Mouse (Mus musculus): ENCODE results near the gene Sfn. TPM values are rescaled to one million over a fixed set of nuclear protein-coding genes. Genes with fewer than 3 reads are reported as not detected.
A peak's percentile ranks its signal among the peaks of the same experiment; 100 is the strongest.
"Not testable (repeated sequence)": the region's sequence is repeated elsewhere in the genome, so short reads cannot be mapped to it uniquely, and the experiment has no call there.

Sfn gene
- 339 and 468 TPM in 2 replicates for polyA plus RNA-seq (2015; fragmentation: Nextera tagmentation; extraction: Ambion mirVana)

DNA sequence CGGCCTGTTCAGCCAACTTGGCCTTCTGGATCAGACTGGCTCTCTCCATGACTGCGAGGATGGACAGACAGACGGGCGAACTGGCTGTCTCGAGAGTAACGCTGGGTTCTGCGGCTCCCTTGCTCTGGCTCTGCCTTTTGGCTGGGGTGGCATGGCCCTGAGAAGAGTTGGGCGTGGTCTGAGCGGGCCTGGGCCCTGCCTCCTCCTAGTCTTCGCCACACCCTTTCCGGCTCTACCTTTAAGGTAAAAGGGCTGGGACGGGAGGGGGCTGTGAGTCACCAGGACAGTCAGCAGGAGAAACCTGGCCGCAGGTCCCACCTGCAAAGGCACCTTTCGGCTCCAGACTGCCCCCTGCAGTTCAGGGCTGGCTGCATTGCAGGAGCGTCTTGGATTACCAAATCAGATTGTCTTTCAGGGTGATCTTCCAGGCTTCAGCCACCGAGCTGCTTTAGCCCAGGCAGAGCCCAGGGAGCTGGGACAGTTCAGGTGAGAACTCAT, at the start of gene Sfn:
Sfn (minus strand) TSS at position 448 of the 498 bp plus-strand sequence.
- Histone ChIP-seq H3K27ac (ENCODE audit: low read length) (peak within 1 kb of the TSS; percentile 87), H3K9me3 (replicated peaks; ENCODE audit: control insufficient read depth, low read length) (no peaks in the 10 kb centered on the region), H3K9ac (ENCODE audit: low read length) (peak within 1 kb of the TSS; percentile 66), H3K4me2 (ENCODE audit: low read depth, low read length) (peak within 1 kb of the TSS; percentile 41), H3K36me3 (ENCODE audit: control insufficient read depth, insufficient read depth, low read length) (0 out of 2 replicates have a peak, but pooled peaks cover 4% of the 10 kb centered on the region), H3K27me3 (ENCODE audit: control insufficient read depth, insufficient read depth, low read length) (peaks cover 12% of the 10 kb centered on the region), H3K4me1 (ENCODE audit: control insufficient read depth, insufficient read depth, low read length) (peaks cover 22% of the 10 kb centered on the region), H3K4me3 (replicated peaks; ENCODE audit: low read length) (peak within 1 kb of the TSS; percentile 58)
- ATAC-seq (ENCODE audit: insufficient read depth, low FRiP score), result peak; percentile 75
- WGBS, result 3% methylated on average over 16 of the region's 16 CpGs

DNA sequence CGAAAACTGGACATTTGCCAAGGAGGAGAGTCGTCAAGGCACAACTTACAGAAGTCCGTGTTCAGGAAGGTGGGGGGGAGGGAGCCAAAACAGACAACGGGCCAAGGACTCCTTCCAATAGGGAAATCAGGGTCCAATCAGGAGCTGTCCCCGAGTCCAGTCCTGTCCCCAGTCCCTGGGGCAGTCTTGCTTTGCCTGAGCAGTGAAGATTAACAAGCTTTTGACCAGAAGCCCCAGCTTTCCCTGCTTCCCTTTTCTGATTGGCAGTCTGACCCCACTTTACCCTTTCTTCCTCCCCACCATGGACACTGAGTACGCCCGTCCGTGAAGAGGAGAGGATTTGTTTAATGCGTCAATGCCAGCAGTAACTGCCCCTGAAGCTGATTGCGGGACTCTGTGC, 49.5 kb upstream of the Sfn start:
- no peak; the same call in 1 of the 2 replicates for ATAC-seq (ENCODE audit: insufficient read depth, low FRiP score)
- H3K4me1 ChIP-seq (ENCODE audit: control insufficient read depth, insufficient read depth, low read length), result peaks cover 6% of the 10 kb centered on the region
- H3K9ac ChIP-seq (ENCODE audit: low read length), result no peak overlapping the region
- H3K27me3 ChIP-seq (ENCODE audit: control insufficient read depth, insufficient read depth, low read length), result no peaks in the 10 kb centered on the region
- H3K4me3 ChIP-seq (replicated peaks; ENCODE audit: low read length), result no peak overlapping the region
- 28% methylated on average over 10 of the region's 10 CpGs for WGBS
- no peak overlapping the region for H3K27ac ChIP-seq (ENCODE audit: low read length)
- H3K36me3 ChIP-seq (ENCODE audit: control insufficient read depth, insufficient read depth, low read length), result no peaks in the 10 kb centered on the region
- H3K9me3 ChIP-seq (replicated peaks; ENCODE audit: control insufficient read depth, low read length), result no peaks in the 10 kb centered on the region
- no peak overlapping the region for H3K4me2 ChIP-seq (ENCODE audit: low read depth, low read length)

DNA sequence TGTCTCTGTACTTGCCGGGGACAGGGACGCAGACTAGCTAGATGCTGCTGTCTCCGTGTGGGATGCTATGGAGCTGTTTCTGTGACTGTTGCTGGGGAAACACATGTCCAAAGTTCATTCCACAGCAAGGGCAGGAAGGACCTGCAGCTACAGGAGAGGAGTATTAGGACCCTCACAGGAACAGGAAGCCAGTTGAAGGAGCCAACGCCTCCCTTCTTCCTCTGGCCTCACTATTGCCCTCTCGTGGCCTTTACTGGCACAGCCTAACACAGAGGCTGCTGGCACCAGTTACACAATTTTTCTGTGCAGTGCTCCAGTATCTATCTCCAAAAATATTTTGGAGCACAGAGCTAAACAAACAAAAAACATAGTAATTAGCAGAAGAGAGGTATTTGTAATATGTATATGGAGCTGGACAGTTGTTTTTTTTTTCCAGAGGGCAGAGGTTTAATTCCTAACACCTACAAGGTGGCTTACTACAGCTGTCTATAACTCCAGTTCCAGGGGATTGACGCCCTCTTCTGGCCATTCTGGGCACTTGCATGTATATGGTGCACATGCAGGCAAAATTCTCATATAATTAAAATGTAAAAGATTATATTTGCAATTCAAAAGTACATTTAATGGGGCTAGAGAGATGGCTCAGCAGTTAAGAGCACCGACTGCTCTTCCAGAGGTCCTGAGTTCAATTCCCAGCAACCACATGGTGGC, 48.2 kb upstream of the Sfn start, which contains the start of gene Zdhhc18:
Zdhhc18 (minus strand) TSS at position 166 of the 711 bp plus-strand sequence.
- H3K4me2 ChIP-seq (ENCODE audit: low read depth, low read length), result peak within 1 kb of the TSS; percentile 37
- H3K4me1 ChIP-seq (ENCODE audit: control insufficient read depth, insufficient read depth, low read length), result peaks cover 4% of the 10 kb centered on the region
- peak within 1 kb of the TSS; percentile 47 for H3K27ac ChIP-seq (ENCODE audit: low read length)
- no peaks in the 10 kb centered on the region for H3K9me3 ChIP-seq (replicated peaks; ENCODE audit: control insufficient read depth, low read length)
- WGBS, result 36% methylated on average over 7 of the region's 7 CpGs
- ATAC-seq (ENCODE audit: insufficient read depth, low FRiP score), result peak; percentile 59
- no peaks in the 10 kb centered on the region for H3K27me3 ChIP-seq (ENCODE audit: control insufficient read depth, insufficient read depth, low read length)
- H3K9ac ChIP-seq (ENCODE audit: low read length), result 0 out of 2 replicates have a peak within 1 kb of the TSS, but pooled peaks have one; percentile 54
- no peaks in the 10 kb centered on the region for H3K36me3 ChIP-seq (ENCODE audit: control insufficient read depth, insufficient read depth, low read length)
- H3K4me3 ChIP-seq (replicated peaks; ENCODE audit: low read length), result peak within 1 kb of the TSS; percentile 26

DNA sequence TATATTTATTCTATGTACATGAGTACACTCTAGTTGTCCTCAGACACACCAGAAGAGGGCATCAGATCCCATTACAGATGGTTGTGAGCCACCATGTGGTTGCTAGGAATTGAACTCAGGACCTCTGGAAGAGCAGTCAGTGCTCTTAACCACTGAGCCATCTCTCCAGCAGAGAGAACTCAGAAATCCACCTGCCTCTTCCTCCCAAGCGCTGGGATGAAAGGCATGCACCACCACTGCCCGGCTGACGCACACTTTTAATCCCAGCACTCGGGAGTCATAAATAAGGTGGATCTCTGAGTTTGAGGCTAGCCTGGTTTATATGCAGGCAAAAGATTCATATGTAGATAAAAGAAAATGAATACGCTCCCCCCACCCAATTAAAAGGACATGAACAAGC, 47.5 kb upstream of the Sfn start:
- peak overlapping the region; percentile 37 for H3K4me2 ChIP-seq (ENCODE audit: low read depth, low read length)
- peak overlapping the region; percentile 47 for H3K27ac ChIP-seq (ENCODE audit: low read length)
- H3K9ac ChIP-seq (ENCODE audit: low read length); ATAC-seq (ENCODE audit: insufficient read depth, low FRiP score); H3K27me3 ChIP-seq (ENCODE audit: control insufficient read depth, insufficient read depth, low read length); H3K9me3 ChIP-seq (replicated peaks; ENCODE audit: control insufficient read depth, low read length); H3K4me1 ChIP-seq (ENCODE audit: control insufficient read depth, insufficient read depth, low read length); H3K36me3 ChIP-seq (ENCODE audit: control insufficient read depth, insufficient read depth, low read length): not testable (repeated sequence)
- H3K4me3 ChIP-seq (replicated peaks; ENCODE audit: low read length), result peak overlapping the region; percentile 26
- WGBS, result 78% methylated on average over 5 of the region's 5 CpGs

GRCm38 (mm10) chr4:133645680-133646079, 43.7 kb upstream of the Sfn start:
- Histone ChIP-seq H3K9me3 (replicated peaks; ENCODE audit: control insufficient read depth, low read length) (0 out of 2 replicates have a peak, but pooled peaks cover 4% of the 10 kb centered on the region), H3K27me3 (ENCODE audit: control insufficient read depth, insufficient read depth, low read length) (no peaks in the 10 kb centered on the region), H3K36me3 (ENCODE audit: control insufficient read depth, insufficient read depth, low read length) (no peaks in the 10 kb centered on the region), H3K4me2 (ENCODE audit: low read depth, low read length) (0 out of 2 replicates have a peak overlapping the region, but pooled peaks have one; percentile 16), H3K9ac (ENCODE audit: low read length) (no peak overlapping the region), H3K4me1 (ENCODE audit: control insufficient read depth, insufficient read depth, low read length) (peaks cover 4% of the 10 kb centered on the region), H3K27ac (ENCODE audit: low read length) (no peak overlapping the region), H3K4me3 (replicated peaks; ENCODE audit: low read length) (no peak overlapping the region; the same call in 1 of the 2 replicates)
- no peak for ATAC-seq (ENCODE audit: insufficient read depth, low FRiP score)
- 37% methylated on average over 21 of the region's 21 CpGs for WGBS

GRCm38 (mm10) chr4:133645195-133645594, 43.2 kb upstream of the Sfn start:
- peaks cover 4% of the 10 kb centered on the region for H3K4me1 ChIP-seq (ENCODE audit: control insufficient read depth, insufficient read depth, low read length)
- H3K9ac ChIP-seq (ENCODE audit: low read length), result no peak overlapping the region
- ATAC-seq (ENCODE audit: insufficient read depth, low FRiP score), result no peak
- 0 out of 2 replicates have a peak, but pooled peaks cover 4% of the 10 kb centered on the region for H3K9me3 ChIP-seq (replicated peaks; ENCODE audit: control insufficient read depth, low read length)
- no peaks in the 10 kb centered on the region for H3K27me3 ChIP-seq (ENCODE audit: control insufficient read depth, insufficient read depth, low read length)
- 87% methylated on average over 3 of the region's 3 CpGs for WGBS
- no peak overlapping the region for H3K4me2 ChIP-seq (ENCODE audit: low read depth, low read length)
- no peak overlapping the region for H3K27ac ChIP-seq (ENCODE audit: low read length)
- H3K4me3 ChIP-seq (replicated peaks; ENCODE audit: low read length), result no peak overlapping the region
- no peaks in the 10 kb centered on the region for H3K36me3 ChIP-seq (ENCODE audit: control insufficient read depth, insufficient read depth, low read length)

- Histone ChIP-seq H3K4me2 (ENCODE audit: low read depth, low read length) (no peak overlapping the region), H3K27ac (ENCODE audit: low read length) (no peak overlapping the region), H3K9me3 (replicated peaks; ENCODE audit: control insufficient read depth, low read length) (no peaks in the 10 kb centered on the region), H3K9ac (ENCODE audit: low read length) (no peak overlapping the region), H3K36me3 (ENCODE audit: control insufficient read depth, insufficient read depth, low read length) (no peaks in the 10 kb centered on the region), H3K4me1 (ENCODE audit: control insufficient read depth, insufficient read depth, low read length) (peaks cover 16% of the 10 kb centered on the region), H3K4me3 (replicated peaks; ENCODE audit: low read length) (no peak overlapping the region), H3K27me3 (ENCODE audit: control insufficient read depth, insufficient read depth, low read length) (no peaks in the 10 kb centered on the region)
- WGBS, result 87% methylated on average over 5 of the region's 5 CpGs
- ATAC-seq (ENCODE audit: insufficient read depth, low FRiP score), result no peak
Observed at GRCm38 (mm10) chr4:133634043-133634410, 32.1 kb upstream of the Sfn start.

DNA sequence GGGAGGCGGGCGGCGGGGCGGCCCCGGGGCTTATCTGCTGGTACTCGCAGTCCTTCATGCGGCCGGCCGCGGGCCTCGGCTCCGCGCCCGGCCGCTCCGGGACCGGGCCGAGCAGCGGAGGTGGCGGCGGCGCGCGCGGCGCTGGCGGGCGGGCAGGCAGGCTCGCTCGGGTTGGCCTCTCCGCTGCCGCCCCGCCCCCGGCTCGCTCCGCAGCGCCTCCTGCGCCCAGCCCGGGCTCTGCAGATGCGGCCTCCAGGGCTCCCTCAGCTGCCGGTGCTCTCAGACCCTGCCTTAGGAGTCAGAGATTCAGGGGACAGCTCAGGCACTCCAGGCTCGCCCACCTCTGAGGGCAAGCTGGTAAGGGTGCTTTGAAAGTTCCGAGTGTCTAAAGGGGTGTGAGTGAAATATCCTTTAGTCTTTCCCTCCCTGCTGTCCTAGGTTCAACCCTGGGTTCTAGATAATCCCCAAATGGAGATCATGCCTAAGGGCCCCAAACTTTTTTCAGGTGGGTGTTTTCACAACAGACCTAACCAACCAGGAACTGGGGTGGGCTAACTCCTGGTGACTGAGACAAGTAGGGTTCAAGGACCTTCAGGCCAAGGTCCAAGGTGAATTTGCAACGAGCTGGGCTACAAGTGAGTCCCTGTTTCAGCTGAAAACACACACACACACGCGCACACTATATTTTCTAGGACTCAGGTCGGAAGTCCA, 31.5 kb upstream of the Sfn start:
- peak overlapping the region; percentile 97 for H3K9ac ChIP-seq (ENCODE audit: low read length)
- H3K9me3 ChIP-seq (replicated peaks; ENCODE audit: control insufficient read depth, low read length), result no peaks in the 10 kb centered on the region
- peak overlapping the region; percentile 79 for H3K4me3 ChIP-seq (replicated peaks; ENCODE audit: low read length)
- H3K27me3 ChIP-seq (ENCODE audit: control insufficient read depth, insufficient read depth, low read length), result no peaks in the 10 kb centered on the region
- peak overlapping the region; percentile 98 for H3K4me2 ChIP-seq (ENCODE audit: low read depth, low read length)
- H3K27ac ChIP-seq (ENCODE audit: low read length), result peak overlapping the region; percentile 46; the same call in 1 of the 2 replicates
- H3K36me3 ChIP-seq (ENCODE audit: control insufficient read depth, insufficient read depth, low read length), result no peaks in the 10 kb centered on the region
- 9% methylated on average over 36 of the region's 47 CpGs for WGBS
- H3K4me1 ChIP-seq (ENCODE audit: control insufficient read depth, insufficient read depth, low read length), result peaks cover 16% of the 10 kb centered on the region
- peak; percentile 90 for ATAC-seq (ENCODE audit: insufficient read depth, low FRiP score)

Data from stomach, embryonic 16.5 days (tissue).